Mouse (Mus musculus): ENCODE results near the gene Ddr2.

DNA sequence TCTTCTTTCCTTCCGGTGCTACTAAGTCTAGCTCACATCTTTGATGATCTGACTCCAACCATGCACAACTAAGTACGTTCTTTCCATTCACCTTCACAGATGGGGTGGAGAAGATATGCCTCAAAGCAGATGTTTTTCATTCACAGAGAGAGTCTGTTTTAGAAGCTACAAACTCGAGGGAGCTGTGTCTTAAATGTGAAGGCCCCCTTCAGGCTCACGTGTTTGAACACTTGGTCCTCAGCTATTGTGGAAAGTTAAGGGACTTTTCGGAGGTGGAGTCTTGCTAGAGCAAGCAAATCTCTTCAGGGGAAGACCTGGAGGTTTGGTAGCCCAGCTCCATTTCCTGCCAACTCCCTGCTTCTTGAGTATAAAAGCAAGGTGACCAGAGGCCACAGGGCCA is 34.2 kb downstream of the Ddr2 start:
- TF ChIP-seq GATA1 (IDR thresholded peaks at IDR 0.05; ENCODE audit: low read length) = no peak
- TF ChIP-seq TAL1 (IDR thresholded peaks at IDR 0.05; ENCODE audit: low read length) = no peak
